Mouse (Mus musculus): ENCODE results near the gene H2-Q2. TPM values are rescaled to one million over a fixed set of nuclear protein-coding genes. Genes with fewer than 3 reads are reported as not detected.
"Not testable (repeated sequence)": the region's sequence is repeated elsewhere in the genome, so short reads cannot be mapped to it uniquely, and the experiment has no call there.

H2-Q2 gene
- 1 to 10 TPM; 1.1 to 3.7 TPM for total RNA-seq (2021)
- long read RNA-seq, experiment 1, partial matches to known transcripts, result 0 of 1 reads
- long read RNA-seq, experiment 1, other reads (novel, unspliced or antisense), result 1 of 1 reads
- long read RNA-seq, experiment 2, result 0 reads

- DNase-seq, result no peak
- intact Hi-C loops (cut with DNase I), result no loop called here
Observed at GRCm38 (mm10) chr17:35342071-35342671, at the start of gene H2-Q2. Gene H2-Q2, plus strand, starts transcription at chr17:35342242.

GRCm38 (mm10) chr17:35295796-35296195 is 46.2 kb upstream of the H2-Q2 start:
- peak; percentile 60 to 72 for DNase-seq
- intact Hi-C loops (cut with DNase I), result not testable (repeated sequence)

- DNase-seq, result not testable (repeated sequence)
- intact Hi-C loops (cut with DNase I), result loop anchor here (5.0 kb wide), 1 partner anchor 43 kb away; no protein-coding TSS in a partner anchor
Observed at GRCm38 (mm10) chr17:35300261-35300945, 41.6 kb upstream of the H2-Q2 start.

GRCm38 (mm10) chr17:35301645-35302258 is 40.3 kb upstream of the H2-Q2 start:
- intact Hi-C loops (cut with DNase I), result loop anchor here (1.0 to 5.0 kb wide), 2 partner anchors 44 to 1332 kb away; no protein-coding TSS in a partner anchor

GRCm38 (mm10) chr17:35303271-35303670 is 38.8 kb upstream of the H2-Q2 start:
- intact Hi-C loops (cut with DNase I), result loop anchor here (1.0 to 5.0 kb wide), 2 partner anchors 46 to 1337 kb away; no protein-coding TSS in a partner anchor

More at GRCm38 (mm10) chr17:35301645-35302258, 40.3 kb upstream of the H2-Q2 start:
- DNase-seq, result peak; percentile 90 to 96

GRCm38 (mm10) chr17:35303756-35304350 is 38.2 kb upstream of the H2-Q2 start:
- no peak for DNase-seq
- intact Hi-C loops (cut with DNase I), result loop anchor here (1.0 to 5.0 kb wide), 2 partner anchors 47 to 1338 kb away; no protein-coding TSS in a partner anchor

More at GRCm38 (mm10) chr17:35303271-35303670, 38.8 kb upstream of the H2-Q2 start:
- DNase-seq, result no peak

GRCm38 (mm10) chr17:35304478-35304877 is 37.6 kb upstream of the H2-Q2 start:
- DNase-seq, result no peak
- intact Hi-C loops (cut with DNase I), result loop anchor here (5.0 kb wide), 1 partner anchor 47 kb away; no protein-coding TSS in a partner anchor

- intact Hi-C loops (cut with DNase I), result loop anchor here (5.0 kb wide), 1 partner anchor 48 kb away; no protein-coding TSS in a partner anchor
- DNase-seq, result not testable (repeated sequence)
Observed at GRCm38 (mm10) chr17:35304921-35305320, 37.1 kb upstream of the H2-Q2 start.

GRCm38 (mm10) chr17:35318671-35319070 is 23.4 kb upstream of the H2-Q2 start:
- intact Hi-C loops (cut with DNase I), result loop anchor here (1.0 kb wide), 1 partner anchor 41 kb away; no protein-coding TSS in a partner anchor
- DNase-seq, result no peak

GRCm38 (mm10) chr17:35320327-35321081 is 21.5 kb upstream of the H2-Q2 start, which contains the start of gene H2-Q1:
Gene H2-Q1, plus strand, starts transcription at chr17:35320405.
- intact Hi-C loops (cut with DNase I), result no loop called here

GRCm38 (mm10) chr17:35325124-35325523 is 16.9 kb upstream of the H2-Q2 start:
- intact Hi-C loops (cut with DNase I); DNase-seq: not testable (repeated sequence)

More at GRCm38 (mm10) chr17:35320327-35321081, 21.5 kb upstream of the H2-Q2 start, which contains the start of gene H2-Q1:
- no peak for DNase-seq

GRCm38 (mm10) chr17:35326000-35326399 is 16.0 kb upstream of the H2-Q2 start:
- intact Hi-C loops (cut with DNase I); DNase-seq: not testable (repeated sequence)

GRCm38 (mm10) chr17:35329714-35330113 is 12.3 kb upstream of the H2-Q2 start:
- DNase-seq; intact Hi-C loops (cut with DNase I): not testable (repeated sequence)

GRCm38 (mm10) chr17:35331546-35331945 is 10.5 kb upstream of the H2-Q2 start:
- DNase-seq; intact Hi-C loops (cut with DNase I): not testable (repeated sequence)

GRCm38 (mm10) chr17:35342711-35343476 is 852 bp downstream of the H2-Q2 start:
- DNase-seq, result no peak
- intact Hi-C loops (cut with DNase I), result no loop called here

GRCm38 (mm10) chr17:35347659-35348058 is 5.6 kb downstream of the H2-Q2 start:
- DNase-seq; intact Hi-C loops (cut with DNase I): not testable (repeated sequence)

GRCm38 (mm10) chr17:35353275-35353674 is 11.2 kb downstream of the H2-Q2 start:
- DNase-seq; intact Hi-C loops (cut with DNase I): not testable (repeated sequence)

- DNase-seq, result no peak
- intact Hi-C loops (cut with DNase I), result loop anchor here (2.0 kb wide), 1 partner anchor 41 kb away; no protein-coding TSS in a partner anchor
Observed at GRCm38 (mm10) chr17:35354071-35354470, 12.0 kb downstream of the H2-Q2 start.

All from heart, postnatal 14 days (tissue).